Mouse (Mus musculus) adrenal gland, postnatal 10 days (tissue): ENCODE results near the gene Figla. TPM values are rescaled to one million over a fixed set of nuclear protein-coding genes. Genes with fewer than 3 reads are reported as not detected.

Source experiments
- DNase-seq: peaks from one replicate; pipeline ENCODE4 v3.0.0; 2021; ENCODE audit warnings: mixed read lengths
- total RNA-seq, 2 experiments: library from RNA; stranded (reverse); gene quantifications; 2 replicates each; pipeline ENCODE4 v1.2.3; 2021

The Figla gene
- total RNA-seq, 2 experiments from 2014 or later: not detected

GRCm38 (mm10) chr6:86028601-86029322 lies 12.8 kb downstream of the Figla start, which contains the start of gene Add2:
TSS of gene Add2 (plus strand) at chr6:86028681.
- peak; percentile 40 for DNase-seq

- DNase-seq: no peak
Observed at GRCm38 (mm10) chr6:86029323-86029713, 13.3 kb downstream of the Figla start.

DNA sequence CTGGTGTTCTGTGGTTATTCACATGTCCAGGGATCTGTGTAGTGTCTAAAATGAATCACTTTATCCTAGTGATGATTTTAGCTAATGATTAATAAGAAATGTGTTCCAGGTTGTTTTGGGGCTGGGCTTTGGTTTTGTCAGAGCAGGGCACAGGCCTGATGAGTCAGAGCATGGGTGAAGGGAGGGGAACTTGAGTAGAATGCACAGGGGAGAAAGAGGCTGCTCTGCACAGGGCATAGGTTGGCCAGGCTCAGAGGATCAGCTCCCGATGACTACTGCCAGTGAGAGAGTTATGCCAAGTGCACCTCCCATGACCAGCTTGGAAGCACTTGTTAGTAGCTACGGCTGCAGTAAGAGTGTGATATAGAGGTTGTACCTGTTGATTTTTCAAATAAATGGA lies 15.6 kb downstream of the Figla start:
- DNase-seq: no peak

- DNase-seq: no peak
Observed at GRCm38 (mm10) chr6:86033635-86034034, 17.7 kb downstream of the Figla start.

- no peak for DNase-seq
Observed at GRCm38 (mm10) chr6:86038901-86039300, 22.9 kb downstream of the Figla start.

GRCm38 (mm10) chr6:86040140-86040539 lies 24.2 kb downstream of the Figla start:
- DNase-seq: no peak

- no peak for DNase-seq
Observed at GRCm38 (mm10) chr6:86047510-86047909, 31.5 kb downstream of the Figla start.

DNA sequence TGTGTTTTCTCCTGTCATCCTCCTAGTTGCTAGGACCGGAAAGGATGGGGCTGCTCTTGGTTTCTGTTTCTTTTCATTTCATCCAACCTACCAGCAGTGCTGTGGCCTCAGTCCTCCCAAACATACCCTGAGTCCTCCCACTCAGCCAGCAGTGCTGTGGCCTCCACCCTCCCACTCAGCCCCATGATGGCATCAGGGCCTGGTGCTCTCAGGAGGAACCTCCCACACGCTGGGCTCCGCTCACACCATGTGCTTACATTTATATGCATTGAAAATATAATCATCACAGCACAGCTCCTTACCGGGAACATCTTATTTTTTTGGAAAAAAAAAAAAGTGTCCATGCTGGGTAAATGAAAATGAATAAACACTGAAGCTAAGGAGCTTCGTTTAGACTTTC lies 32.5 kb downstream of the Figla start:
- no peak for DNase-seq

DNA sequence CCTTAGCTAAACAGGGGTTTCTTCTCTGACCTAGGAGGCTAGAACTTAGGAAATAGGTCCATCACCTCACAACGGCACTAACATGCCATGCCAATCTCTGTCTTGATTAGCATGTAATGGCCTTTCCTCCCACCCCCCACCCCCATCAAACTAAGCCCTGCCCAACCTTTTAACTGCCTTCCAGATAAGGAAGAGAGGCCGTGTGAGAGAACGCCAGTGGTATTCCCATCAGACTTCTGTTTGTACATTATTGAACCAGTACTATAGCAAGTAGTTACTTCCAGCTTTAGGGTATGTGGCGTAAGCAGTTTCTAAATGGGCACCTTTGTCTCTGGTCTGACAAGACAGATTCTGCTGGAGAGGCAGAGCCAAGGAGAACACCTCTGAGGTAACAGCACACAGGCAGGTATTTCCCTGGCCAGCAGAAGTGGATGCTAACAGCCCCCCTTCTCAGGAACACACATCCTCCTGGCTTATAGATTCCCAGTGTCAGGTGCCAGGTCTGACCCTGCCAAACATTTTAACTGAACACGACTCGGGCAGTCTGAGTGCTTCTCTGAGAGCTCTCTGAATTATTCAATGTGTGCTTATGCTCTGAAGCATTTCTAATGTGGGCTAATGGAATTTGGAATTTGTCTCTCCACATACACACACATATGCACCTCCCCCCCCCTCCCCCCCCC lies 34.8 kb downstream of the Figla start:
- DNase-seq: no peak

DNA sequence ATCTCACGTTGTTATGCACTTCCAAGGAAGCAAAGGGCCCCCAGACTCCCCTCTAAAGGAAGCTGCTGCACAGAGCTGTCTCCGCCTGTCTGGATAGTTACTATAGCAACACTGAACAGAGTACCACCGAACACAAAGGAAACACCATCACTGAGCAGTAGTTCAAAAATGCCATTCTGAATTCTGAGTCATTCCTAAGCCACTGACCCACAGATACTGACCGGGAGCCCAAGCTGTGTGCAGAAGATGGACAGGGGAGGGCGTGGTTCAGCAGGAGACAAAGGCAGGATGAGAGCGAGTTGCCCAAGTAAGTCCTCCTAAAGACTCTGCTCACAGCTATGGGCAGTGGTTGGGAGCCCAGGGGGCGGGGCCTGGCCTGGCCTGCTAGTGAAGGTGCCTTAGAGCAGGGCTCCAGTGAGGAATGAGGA lies 36.1 kb downstream of the Figla start:
- peak; percentile 7 for DNase-seq

DNA sequence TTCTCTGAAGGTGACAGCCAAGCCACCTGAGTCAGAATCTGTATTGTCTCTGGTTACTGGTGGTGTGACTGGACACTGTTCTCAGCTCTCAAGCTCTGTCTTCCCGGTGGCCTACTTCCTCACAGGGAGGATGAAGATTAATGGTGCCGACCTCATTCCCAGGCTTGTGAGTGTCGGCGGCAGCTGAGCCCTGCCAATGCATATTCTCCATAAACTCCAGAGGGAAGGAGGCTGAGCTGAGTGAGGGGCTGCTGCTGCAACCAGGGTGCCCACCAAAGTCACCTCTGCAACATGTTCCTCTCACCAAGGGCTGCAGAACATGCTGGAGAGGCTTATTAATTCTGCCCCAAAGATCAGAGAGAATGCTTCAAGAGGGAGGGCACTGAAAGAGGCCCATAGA lies 36.6 kb downstream of the Figla start:
- DNase-seq: no peak

GRCm38 (mm10) chr6:86053099-86053498 lies 37.1 kb downstream of the Figla start:
- no peak for DNase-seq

DNA sequence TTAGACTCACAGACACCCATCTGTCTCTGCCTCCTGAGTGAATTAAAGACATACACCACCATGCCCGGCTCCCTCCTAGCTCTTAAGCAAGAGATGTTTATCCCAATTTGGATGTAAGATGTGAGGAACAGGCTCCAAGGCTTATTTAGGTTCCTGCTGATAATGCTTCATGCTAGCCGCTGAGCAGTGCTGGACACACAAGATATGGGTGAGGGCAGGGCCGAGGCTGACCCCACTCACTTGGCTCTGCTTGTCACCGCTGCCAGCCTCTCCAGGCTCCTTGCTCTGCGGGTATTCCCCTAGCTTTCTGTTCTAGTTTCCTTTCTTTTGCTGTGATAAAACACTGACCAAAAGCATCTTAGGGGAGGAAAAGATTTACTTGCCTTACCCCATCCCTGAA lies 37.6 kb downstream of the Figla start:
- no peak for DNase-seq

DNA sequence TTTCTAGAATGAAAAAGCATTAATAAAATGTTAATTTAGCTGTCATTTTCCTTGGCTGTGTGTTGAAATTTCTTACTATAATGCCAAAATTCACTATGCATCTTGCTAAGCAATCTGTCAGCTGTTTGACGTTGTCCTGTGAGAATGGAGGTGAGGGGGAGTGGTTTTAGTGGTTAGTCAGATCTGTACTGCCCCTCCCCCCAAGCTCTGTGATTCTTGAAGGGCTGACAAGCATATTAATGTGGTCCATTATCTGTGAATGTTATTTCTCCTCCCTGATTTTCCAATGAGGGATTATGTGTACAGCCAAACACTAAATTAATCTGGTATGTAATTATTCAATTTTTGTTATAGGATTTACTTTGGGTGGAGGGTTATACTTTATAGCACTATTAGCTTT lies 42.5 kb downstream of the Figla start:
- DNase-seq: no peak

DNA sequence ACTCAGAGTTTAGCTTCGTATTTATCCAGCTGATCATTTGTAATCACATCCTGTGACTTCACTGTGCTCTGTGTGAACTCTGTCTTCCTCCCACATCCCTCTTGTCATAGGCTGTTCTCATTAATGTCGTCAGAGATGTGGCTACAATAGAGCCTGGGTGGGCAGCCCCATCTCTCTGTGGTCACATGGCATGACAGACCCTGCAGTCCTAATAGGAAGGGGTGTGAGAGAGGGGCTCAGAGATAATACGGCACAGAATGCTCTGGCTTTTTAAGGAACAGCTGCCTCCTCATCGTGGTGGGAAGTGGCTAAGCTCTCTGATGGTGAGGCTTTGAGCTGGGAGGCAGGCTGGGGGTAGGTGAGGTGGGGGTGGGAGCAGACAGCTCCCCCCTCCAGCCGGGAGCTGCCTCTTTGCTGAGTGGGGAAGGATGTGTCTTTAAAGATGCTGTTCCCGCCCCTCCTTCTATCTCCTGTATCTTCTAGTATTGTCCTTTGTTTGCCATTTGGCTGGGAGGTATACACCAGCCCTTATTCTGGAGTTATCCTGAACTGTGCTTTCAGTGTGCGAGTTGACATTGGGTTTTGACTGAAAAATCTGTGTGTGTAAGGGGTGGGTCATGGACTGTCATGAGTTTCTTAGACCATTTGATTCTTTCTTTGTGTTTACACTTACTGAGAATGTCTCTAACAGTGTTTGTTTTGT lies 43.3 kb downstream of the Figla start:
- no peak for DNase-seq

DNA sequence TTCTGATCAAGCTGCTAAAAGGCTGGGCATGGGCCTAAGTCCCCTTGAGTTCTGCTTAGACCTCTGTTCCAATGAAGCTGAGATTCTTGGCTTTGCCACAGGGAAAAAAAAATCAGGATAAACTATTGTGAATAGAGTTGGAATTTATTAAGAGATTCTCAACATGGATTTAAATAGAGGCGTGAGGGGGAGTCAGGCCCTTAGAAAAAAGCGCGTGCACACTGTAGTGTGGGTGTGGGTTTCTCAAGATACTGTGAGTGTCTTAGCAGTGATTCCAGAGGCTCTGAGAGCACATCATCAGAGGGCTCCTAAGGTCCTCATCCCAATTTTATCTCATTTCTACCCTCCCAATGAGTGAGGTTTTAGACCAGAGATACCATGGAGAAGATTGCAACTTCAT lies 44.2 kb downstream of the Figla start:
- no peak for DNase-seq

- no peak for DNase-seq
Observed at GRCm38 (mm10) chr6:86062226-86062625, 46.3 kb downstream of the Figla start.

GRCm38 (mm10) chr6:86062684-86063083 lies 46.7 kb downstream of the Figla start:
- DNase-seq: no peak

GRCm38 (mm10) chr6:86064318-86065016 lies 48.5 kb downstream of the Figla start:
- no peak for DNase-seq

- DNase-seq: no peak
Observed at GRCm38 (mm10) chr6:86066727-86067126, 50.8 kb downstream of the Figla start.

DNA sequence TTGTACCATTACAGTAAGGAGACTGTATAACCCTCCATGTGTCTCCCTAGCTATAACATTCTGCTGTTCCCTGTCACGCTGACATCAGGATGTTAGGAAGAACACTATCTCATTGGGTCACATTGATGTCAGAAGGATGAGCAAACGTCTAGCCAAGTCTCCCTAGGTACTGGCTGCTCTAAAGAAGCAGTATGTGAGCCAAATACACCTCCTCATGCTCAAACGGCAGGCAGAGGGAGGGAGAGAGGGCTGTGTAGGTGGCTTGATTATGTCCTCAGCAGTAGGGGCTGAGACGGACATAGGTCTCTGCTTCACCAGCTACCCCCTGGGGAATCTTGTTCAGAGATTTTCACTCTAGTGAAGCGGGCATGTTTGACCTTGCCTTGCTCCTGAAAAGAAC lies 51.2 kb downstream of the Figla start:
- DNase-seq: no peak

- DNase-seq: no peak
Observed at GRCm38 (mm10) chr6:86069009-86069408, 53.0 kb downstream of the Figla start.

DNA sequence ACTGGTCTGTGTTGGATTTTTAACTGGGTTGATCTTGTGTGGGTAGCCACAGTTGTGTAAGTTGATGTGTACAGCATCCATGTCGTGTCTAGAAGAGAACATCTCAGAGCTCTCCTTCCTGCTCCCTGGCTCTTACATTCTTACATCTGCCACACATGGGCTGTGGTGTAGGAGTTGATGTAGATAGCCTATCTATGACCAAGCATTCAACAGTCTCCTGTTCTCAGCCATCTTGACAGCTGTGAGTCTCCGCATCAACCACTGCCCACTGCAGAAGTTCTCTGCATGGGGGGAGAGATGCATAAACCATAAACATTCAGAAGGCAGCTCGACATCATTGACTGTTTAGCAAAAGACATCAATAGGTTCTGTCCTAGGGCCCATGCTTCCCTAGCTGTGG lies 53.9 kb downstream of the Figla start:
- DNase-seq: no peak
